In the genomic region with DNA sequence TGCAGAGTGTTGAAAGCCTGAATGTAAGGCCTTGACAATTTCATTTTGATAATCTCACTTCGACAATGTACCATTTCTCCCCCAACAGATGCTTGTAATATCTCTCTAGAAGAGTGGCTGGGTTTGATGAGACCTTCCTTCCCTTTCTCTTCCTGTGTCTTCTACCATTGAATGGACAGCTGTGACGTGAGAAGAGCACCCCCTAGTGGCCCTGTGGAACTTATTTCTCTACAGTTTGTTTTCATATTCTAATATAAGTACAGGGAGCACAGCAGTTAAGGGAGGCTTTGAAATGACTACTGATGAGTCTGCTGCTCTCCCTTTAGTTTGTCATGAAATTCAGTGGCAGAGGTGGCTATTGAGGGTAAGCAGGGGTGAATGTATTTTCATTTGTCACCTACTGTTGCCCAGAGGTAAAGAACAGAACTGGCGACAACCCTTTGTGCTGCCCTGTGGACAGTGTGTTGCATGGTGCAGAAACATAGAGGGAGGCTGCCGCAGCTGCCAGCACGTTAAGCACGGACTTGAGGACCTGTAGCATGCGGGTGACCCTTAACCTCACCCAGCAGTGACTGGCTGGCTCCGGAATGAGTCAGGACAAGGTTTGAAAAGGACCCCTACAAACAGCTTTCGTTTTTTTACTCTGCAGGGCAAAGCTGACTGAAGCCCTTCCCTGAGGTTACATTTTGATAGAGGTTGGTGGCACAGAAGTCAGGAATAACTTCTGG, we compare ENCODE assay signal across 9 mouse cellular contexts. TPM values are rescaled to one million over a fixed set of nuclear protein-coding genes. Genes with fewer than 3 reads are reported as not detected.
DNase-seq lines count a peak whose midpoint lies in the region; ATAC-seq and TF ChIP-seq lines count a peak whose summit lies in the region.
"Had no signal": no experiment of that assay in that cellular context is flagged by ENCODE, and none has a peak within 500 bp of the region (broad histone marks: within the 10 kb centered on the region; RNA-seq: fewer than 3 reads in every experiment).

No protein-coding gene starts in this region.

- TF ChIP-seq CTCF in cerebellum, adult 2 months (IDR thresholded peaks at IDR 0.05; ENCODE audit: borderline replicate concordance, insufficient read depth, low read depth, low read length), result peak; percentile 35; the same call in 1 of the 2 replicates
- TF ChIP-seq CTCF in hindbrain, postnatal 0 days (IDR thresholded peaks at IDR 0.05; ENCODE audit: low read depth), result peak; percentile 71

- H3K36me3 ChIP-seq in forebrain, embryonic 11.5 days (ENCODE audit: control insufficient read depth, insufficient read depth, low read length), result no peaks in the 10 kb centered on the region
- H3K36me3 ChIP-seq in forebrain, embryonic 12.5 days (replicated peaks), result no peaks in the 10 kb centered on the region
- H3K36me3 ChIP-seq in hindbrain, postnatal 0 days (ENCODE audit: insufficient read depth, low read length), result no peaks in the 10 kb centered on the region

- no peak overlapping the region for H3K4me2 ChIP-seq in forebrain, embryonic 11.5 days (ENCODE audit: low read depth, low read length, severe bottlenecking)
- no peak overlapping the region for H3K4me2 ChIP-seq in forebrain, embryonic 12.5 days
- H3K4me2 ChIP-seq in hindbrain, postnatal 0 days (ENCODE audit: low read depth, low read length), result no peak overlapping the region

- no peak overlapping the region for H3K4me3 ChIP-seq in forebrain, embryonic 11.5 days (ENCODE audit: low read depth, low read length)
- H3K4me3 ChIP-seq in forebrain, embryonic 12.5 days (replicated peaks), result no peak overlapping the region
- H3K4me3 ChIP-seq in cerebellum, adult 2 months (replicated peaks; ENCODE audit: insufficient read depth, low read depth, low read length), result no peak overlapping the region
- H3K4me3 ChIP-seq in hindbrain, postnatal 0 days (ENCODE audit: low read length), result no peak overlapping the region

- no peak for TF ChIP-seq POLR2A in cerebellum, adult 2 months (IDR thresholded peaks at IDR 0.05; ENCODE audit: borderline replicate concordance, insufficient read depth, low read length)

- H3K9me3 ChIP-seq in forebrain, embryonic 11.5 days (ENCODE audit: control insufficient read depth, low read length), result no peaks in the 10 kb centered on the region
- H3K9me3 ChIP-seq in forebrain, embryonic 12.5 days, result no peaks in the 10 kb centered on the region
- no peaks in the 10 kb centered on the region for H3K9me3 ChIP-seq in hindbrain, postnatal 0 days (ENCODE audit: low read length)

- H3K4me1 ChIP-seq in forebrain, embryonic 11.5 days (replicated peaks; ENCODE audit: control insufficient read depth, insufficient read depth, low read length), result 0 out of 2 replicates have a peak, but pooled peaks cover 2% of the 10 kb centered on the region
- H3K4me1 ChIP-seq in forebrain, embryonic 12.5 days, result peaks cover 2% of the 10 kb centered on the region; the same call in 1 of the 2 replicates
- H3K4me1 ChIP-seq in cerebellum, adult 2 months (ENCODE audit: control insufficient read depth, insufficient read depth, low read length), result 0 out of 2 replicates have a peak, but pooled peaks cover 2% of the 10 kb centered on the region
- H3K4me1 ChIP-seq in hindbrain, postnatal 0 days (ENCODE audit: insufficient read depth, low read length), result no peaks in the 10 kb centered on the region

- WGBS in forebrain, embryonic 11.5 days, result 47% methylated on average over 9 of the region's 9 CpGs
- WGBS in forebrain, embryonic 12.5 days, result 46% methylated on average over 9 of the region's 9 CpGs
- WGBS in cerebellum, adult 2 months, result 48% methylated on average over 9 of the region's 9 CpGs
- 38% methylated on average over 9 of the region's 9 CpGs for WGBS in hindbrain, postnatal 0 days

- ATAC-seq in forebrain, embryonic 11.5 days (replicated peaks; ENCODE audit: low FRiP score), result no peak
- no peak for ATAC-seq in forebrain, embryonic 12.5 days (ENCODE audit: low FRiP score)
- no peak for ATAC-seq in hindbrain, postnatal 0 days

- no peak overlapping the region for H3K9ac ChIP-seq in forebrain, embryonic 11.5 days (ENCODE audit: low read length)
- no peak overlapping the region for H3K9ac ChIP-seq in forebrain, embryonic 12.5 days
- no peak overlapping the region for H3K9ac ChIP-seq in hindbrain, postnatal 0 days (replicated peaks; ENCODE audit: low read length)

- no peaks in the 10 kb centered on the region for H3K27me3 ChIP-seq in forebrain, embryonic 11.5 days (ENCODE audit: control insufficient read depth, insufficient read depth, low read length)
- H3K27me3 ChIP-seq in forebrain, embryonic 12.5 days, result no peaks in the 10 kb centered on the region
- H3K27me3 ChIP-seq in cerebellum, adult 2 months (ENCODE audit: control insufficient read depth, insufficient read depth, low read length), result no peaks in the 10 kb centered on the region
- no peaks in the 10 kb centered on the region for H3K27me3 ChIP-seq in hindbrain, postnatal 0 days (ENCODE audit: insufficient read depth, low read length)

- peak; percentile 56 for DNase-seq in forebrain, embryonic 11.5 days (ENCODE audit: low spot score)
- DNase-seq in ovary, postnatal 36 days (ENCODE audit: low spot score), result peak; percentile 7
- no peak for DNase-seq in ovary, adult 18-20 months (ENCODE audit: low spot score)
- DNase-seq in cerebellum, adult 2 months, result peak in 1 of 2 experiments; percentile 36
- peak; percentile 74 for DNase-seq in hindbrain, postnatal 0 days (ENCODE audit: low spot score)
- DNase-seq in lung, postnatal 10 days, result peak; percentile 57
- DNase-seq in telencephalon, adult 2 months (ENCODE audit: low read depth, low spot score), result peak; percentile 29

- H3K27ac ChIP-seq in forebrain, embryonic 11.5 days (ENCODE audit: low read depth, low read length), result no peak overlapping the region
- no peak overlapping the region for H3K27ac ChIP-seq in forebrain, embryonic 12.5 days
- no peak overlapping the region for H3K27ac ChIP-seq in cerebellum, adult 2 months (ENCODE audit: insufficient read depth, low read length)
- H3K27ac ChIP-seq in hindbrain, postnatal 0 days, result no peak overlapping the region

RNA-seq across cellular contexts. Expression of a gene that starts 10.3 kb away (rescaled TPM):
- polyA plus RNA-seq in forebrain, embryonic 11.5 days (2014; fragmentation: Nextera tagmentation; extraction: Ambion mirVana), result 0.05 and 0.08 TPM in 2 replicates
- polyA plus RNA-seq in forebrain, embryonic 12.5 days (2016; fragmentation: Nextera tagmentation; extraction: Ambion mirVana), result 0.20 TPM in 1 of 2 replicates, not detected in the other
- not detected in 2 replicates for polyA plus RNA-seq in cerebellum, adult 2 months (2012; rRNA removed)
- not detected in 2 replicates for total RNA-seq in hindbrain, postnatal 0 days (2014; rRNA removed)
- polyA plus RNA-seq in hindbrain, postnatal 0 days (2015; fragmentation: Nextera tagmentation; extraction: Ambion mirVana), result 0.18 and 0.19 TPM in 2 replicates
- total RNA-seq: layer of hippocampus, postnatal 14 days had no signal
